Mouse (Mus musculus): Measurements from ENCODE around the gene Adam6b. TPM values are rescaled to one million over a fixed set of nuclear protein-coding genes. Genes with fewer than 3 reads are reported as not detected.
"Not testable (repeated sequence)": the region's sequence is repeated elsewhere in the genome, so short reads cannot be mapped to it uniquely, and the experiment has no call there.

Gene Adam6b
- not detected in 2 replicates for polyA plus RNA-seq (2012)

- not testable (repeated sequence) for TF ChIP-seq GATA1 (IDR thresholded peaks at IDR 0.05; ENCODE audit: low read length)
Observed at GRCm38 (mm10) chr12:113489211-113489610, at the start of gene Adam6b. Gene Adam6b (plus strand): TSS chr12:113489511.

GRCm38 (mm10) chr12:113446061-113446460 lies 43.2 kb upstream of the Adam6b start:
- TF ChIP-seq GATA1 (IDR thresholded peaks at IDR 0.05; ENCODE audit: low read length) = no peak

GRCm38 (mm10) chr12:113476164-113476563 lies 13.1 kb upstream of the Adam6b start:
- no peak for TF ChIP-seq GATA1 (IDR thresholded peaks at IDR 0.05; ENCODE audit: low read length)

GRCm38 (mm10) chr12:113482147-113482546 lies 7.2 kb upstream of the Adam6b start:
- no peak for TF ChIP-seq GATA1 (IDR thresholded peaks at IDR 0.05; ENCODE audit: low read length)

GRCm38 (mm10) chr12:113482661-113483389 lies 6.5 kb upstream of the Adam6b start:
- no peak for TF ChIP-seq GATA1 (IDR thresholded peaks at IDR 0.05; ENCODE audit: low read length)

- no peak for TF ChIP-seq GATA1 (IDR thresholded peaks at IDR 0.05; ENCODE audit: low read length)
Observed at GRCm38 (mm10) chr12:113483492-113484162, 5.7 kb upstream of the Adam6b start.

GRCm38 (mm10) chr12:113484971-113485485 lies 4.3 kb upstream of the Adam6b start:
- no peak for TF ChIP-seq GATA1 (IDR thresholded peaks at IDR 0.05; ENCODE audit: low read length)

- TF ChIP-seq GATA1 (IDR thresholded peaks at IDR 0.05; ENCODE audit: low read length) = no peak
Observed at GRCm38 (mm10) chr12:113525901-113526300, 36.6 kb downstream of the Adam6b start.

Other genes with a start within 250 kb of the Adam6b start
- gene Adam6a, start 54.4 kb downstream of the Adam6b start, polyA plus RNA-seq (2012) = not detected in 2 replicates

All from G1E-ER4 (cell line).